Mouse (Mus musculus) embryo, embryonic 10.5 days (tissue): ENCODE measurements around the gene Aox3.
A peak's percentile ranks its signal among the peaks of the same experiment; 100 is the strongest.

Experiments used
- DNase-seq: peaks from one replicate; pipeline ENCODE4 v3.0.0-alpha.2; 2015; ENCODE audit warnings: low spot score

Aox3 gene

DNA sequence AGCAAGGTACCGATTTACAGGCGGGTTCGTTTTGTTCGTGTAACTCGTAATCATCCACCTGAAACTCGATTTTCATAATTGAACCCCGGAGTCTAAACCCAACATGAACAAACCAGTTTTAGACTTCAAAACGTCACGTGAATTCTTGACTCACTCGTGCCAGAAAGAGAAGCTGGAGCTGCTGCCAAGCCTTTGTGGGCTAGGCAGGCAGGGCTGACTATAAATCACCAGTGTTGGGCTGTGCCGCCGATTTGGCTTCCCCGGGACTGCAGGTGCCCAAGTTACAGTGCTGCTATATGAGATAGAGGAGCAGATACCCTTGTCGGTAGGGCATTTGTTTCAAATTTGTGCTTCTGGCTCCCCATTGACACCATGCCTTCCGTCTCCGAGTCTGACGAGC, 97.3 kb downstream of the Aox3 start, which contains the start of gene Aox4:
Aox4 (plus strand) TSS at position 195 of the 400 bp plus-strand sequence.
- DNase-seq, result no peak

DNA sequence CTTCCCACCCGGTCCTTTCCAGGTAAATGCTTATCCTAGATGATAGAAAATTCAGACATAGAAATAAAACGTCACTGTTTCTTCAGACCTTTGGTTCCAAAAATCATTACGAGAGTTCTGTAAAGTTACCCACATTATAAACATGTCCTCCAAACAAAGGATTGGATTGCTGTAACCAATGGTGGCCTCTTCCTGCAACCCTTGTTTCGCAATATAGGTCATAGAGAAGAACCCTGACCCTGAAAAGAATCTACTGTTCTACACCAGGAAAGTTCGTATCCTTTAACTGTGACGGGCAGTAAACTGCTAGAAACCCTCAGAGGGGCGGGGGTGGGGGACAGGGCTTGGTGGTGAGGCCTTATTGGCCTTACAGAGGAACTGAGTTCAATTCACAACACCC, 99.9 kb downstream of the Aox3 start:
- no peak for DNase-seq

DNA sequence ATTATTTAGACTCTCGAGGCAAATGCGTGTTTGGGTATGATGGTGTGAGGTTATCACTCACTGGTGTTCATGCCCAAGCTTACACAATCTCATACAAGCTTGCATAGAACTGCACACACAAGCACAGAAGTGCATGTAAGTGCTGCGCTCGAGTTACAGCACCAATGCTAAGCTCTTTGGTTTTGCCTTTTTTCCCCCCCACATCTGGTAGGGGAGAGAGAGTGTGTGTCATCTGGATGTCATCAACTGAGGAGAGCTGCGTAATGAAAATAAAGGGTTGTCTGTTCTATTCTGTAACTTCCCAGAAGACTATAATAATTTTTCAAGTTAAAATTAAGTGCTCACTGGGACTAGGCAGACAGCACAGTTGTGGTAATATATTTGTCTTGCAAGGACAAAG, 100.9 kb downstream of the Aox3 start:
- DNase-seq, result peak; percentile 42

DNA sequence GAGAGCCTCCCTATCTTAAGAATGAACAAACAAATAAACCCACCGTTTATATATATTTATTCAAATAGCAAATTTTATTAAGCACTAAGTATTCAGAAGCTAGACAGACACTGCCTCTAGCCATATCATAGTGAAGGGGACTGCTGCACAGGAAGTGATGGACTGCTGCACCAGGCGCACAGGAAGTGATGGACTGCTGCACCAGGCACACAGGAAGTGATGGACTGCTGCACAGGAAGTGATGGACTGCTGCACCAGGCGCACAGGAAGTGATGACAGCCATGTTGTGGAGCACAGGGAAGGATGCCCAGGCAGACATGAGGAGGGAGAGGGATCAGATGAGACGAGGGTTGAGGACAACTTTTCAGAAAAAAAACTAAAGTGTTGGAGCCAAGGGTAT, 102.4 kb downstream of the Aox3 start:
- no peak for DNase-seq

DNA sequence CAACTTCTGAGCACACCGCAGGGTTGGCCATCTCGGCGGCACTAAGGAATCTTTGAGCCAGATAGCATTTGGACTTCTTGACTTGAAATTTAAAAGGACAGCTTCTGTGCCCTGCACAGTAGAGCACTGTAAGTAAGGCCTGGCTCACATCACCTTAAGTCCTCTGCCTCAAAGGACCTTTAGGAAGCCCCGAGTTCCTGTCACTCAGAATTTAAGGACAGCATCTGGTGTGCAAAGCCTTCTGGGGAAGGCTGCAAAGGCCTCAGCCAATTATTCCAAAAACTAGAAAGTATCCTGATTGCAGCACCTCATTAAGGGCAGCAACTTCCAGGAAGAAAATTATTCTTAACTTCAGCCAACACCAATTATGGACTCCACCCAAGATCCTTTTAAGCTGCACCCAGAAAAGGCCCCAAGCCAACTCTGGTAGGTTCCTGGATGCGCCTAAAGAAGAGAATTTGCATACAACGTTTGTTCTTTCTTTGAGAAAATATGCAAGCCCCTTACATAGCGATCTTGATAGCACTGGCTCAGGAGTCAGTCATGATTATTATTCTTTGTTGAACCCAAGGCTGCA, 103.1 kb downstream of the Aox3 start:
- DNase-seq, result no peak

DNA sequence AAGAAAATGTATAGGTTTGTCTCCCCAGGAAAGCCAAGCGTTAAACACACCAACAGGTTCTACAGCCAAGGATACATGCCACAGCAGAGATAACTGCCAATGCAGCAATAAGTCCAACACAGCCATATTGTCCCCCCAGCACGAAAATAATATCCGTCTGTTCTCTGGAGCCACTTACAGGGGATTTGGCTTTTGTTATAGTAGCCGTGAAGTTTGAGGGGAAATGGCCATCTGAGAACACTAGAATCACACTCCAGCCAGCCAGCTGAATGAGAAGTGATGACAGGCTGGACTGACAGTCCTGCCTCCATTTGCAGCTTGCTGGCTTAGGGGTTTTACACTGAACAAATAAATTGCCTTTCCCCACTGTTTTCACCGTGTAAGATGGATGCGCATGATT, 108.1 kb downstream of the Aox3 start:
- no peak for DNase-seq

DNA sequence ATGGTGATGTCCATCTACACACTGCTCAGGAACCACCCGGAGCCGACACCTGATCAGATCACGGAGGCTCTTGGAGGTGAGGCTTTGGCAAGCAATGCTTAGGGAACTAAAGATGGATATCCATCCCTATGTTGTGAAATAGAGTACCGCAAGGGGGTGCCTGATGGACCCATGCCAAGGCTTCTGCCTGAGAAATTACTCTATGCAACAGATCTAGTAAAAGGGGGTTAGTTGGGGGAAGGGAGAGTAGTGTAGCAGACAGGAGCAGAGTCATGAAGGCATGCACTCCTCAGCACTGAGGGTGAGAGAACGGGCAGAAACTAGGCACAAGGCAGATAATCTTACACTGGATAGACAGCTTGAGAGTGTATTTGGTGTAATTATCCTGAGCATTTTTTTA, 108.9 kb downstream of the Aox3 start:
- DNase-seq, result no peak

DNA sequence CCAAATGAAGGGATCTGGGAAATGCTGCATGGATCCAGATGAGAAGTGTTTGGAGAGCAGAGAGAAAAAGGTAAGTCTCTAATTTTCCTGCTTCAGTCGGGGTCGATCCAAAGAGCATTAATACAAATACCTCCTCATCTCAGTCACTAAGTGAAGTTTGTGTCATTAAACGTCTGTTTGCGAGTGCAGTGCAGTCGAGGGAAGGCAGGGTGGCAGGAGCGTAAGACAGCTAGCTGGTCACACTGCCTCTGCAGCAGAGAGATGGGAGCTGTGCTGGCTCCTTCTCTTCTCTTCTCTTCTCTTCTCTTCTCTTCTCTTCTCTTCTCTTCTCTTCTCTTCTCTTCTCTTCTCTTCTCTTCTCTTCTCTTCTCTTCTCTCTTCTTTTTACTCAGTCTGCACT, 115.2 kb downstream of the Aox3 start:
- DNase-seq, result no peak

DNA sequence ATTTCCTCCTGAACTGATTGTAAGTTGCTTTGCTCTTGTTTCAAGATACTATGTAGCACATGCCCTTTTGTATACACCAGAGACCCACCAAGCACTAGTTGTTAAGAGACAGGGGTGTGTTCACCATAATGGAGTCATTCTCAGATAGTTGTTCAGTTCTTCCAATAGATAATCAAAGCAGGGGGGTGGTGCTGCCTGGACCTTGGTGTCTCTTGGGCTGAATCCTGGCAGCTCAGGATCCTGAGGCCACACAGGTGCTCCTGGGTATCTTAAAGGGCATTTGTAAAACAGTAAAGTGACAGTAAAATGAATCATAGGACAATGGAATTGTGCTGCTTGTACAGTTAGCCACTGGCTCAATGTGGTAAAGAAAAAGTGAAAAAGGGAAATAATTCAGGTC, 116.0 kb downstream of the Aox3 start:
- no peak for DNase-seq

DNA sequence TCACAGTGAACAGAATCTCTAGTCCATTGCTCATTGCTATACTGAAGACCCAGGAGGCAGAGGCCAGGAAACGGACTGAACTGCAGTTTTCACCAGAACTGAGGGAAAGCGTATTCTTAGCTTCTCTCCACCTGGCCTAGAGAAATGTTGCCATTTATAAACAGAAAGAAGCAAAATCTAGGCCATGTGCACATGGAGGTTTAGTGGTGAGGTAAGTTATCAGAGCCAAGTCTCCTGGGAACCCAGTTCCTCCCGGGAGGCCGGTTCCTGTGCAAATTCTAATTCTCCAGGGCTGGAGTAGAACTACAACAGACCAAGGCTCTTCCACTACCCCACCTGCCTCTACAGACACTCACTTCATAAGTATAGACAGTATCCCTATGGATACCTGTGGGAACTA, 116.8 kb downstream of the Aox3 start:
- no peak for DNase-seq

DNA sequence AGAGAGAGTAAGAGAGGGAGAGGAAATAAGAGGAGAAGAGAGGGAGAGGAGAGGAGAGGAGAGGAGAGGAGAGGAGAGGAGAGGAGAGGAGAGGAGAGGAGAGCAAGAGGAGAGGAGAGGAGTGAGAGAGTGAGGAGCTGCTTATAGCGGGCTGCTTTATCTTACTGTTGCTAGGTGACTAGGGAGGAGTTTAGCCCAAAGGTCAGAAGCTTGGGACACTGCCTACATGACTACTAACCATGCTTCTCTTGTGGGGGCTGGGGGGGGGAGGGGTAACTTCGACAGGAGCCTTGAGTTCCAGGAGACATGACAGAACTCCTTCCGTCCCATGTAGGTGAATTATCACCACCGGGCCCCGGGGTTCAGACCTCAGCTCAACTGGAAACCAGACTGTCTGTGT, 117.6 kb downstream of the Aox3 start:
- peak; percentile 26 for DNase-seq

DNA sequence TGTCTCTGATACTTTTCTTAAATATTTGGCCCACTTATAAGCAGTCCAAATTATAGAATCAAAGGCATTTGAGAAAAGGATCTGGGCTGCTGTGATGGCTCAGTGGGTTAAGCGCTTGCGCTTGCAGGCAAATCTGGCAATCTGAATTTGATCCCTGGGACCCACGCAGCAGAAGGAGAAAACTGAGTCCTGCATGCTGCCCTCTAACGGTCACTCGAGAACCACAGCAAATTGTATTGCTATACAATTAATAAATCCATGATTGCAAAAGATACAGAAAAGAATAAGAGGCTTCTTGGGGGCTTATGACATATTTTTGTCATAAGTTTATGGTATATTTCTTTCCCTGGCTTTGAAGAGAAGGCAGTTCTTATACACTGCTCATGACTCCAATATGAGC, 122.5 kb downstream of the Aox3 start:
- no peak for DNase-seq

DNA sequence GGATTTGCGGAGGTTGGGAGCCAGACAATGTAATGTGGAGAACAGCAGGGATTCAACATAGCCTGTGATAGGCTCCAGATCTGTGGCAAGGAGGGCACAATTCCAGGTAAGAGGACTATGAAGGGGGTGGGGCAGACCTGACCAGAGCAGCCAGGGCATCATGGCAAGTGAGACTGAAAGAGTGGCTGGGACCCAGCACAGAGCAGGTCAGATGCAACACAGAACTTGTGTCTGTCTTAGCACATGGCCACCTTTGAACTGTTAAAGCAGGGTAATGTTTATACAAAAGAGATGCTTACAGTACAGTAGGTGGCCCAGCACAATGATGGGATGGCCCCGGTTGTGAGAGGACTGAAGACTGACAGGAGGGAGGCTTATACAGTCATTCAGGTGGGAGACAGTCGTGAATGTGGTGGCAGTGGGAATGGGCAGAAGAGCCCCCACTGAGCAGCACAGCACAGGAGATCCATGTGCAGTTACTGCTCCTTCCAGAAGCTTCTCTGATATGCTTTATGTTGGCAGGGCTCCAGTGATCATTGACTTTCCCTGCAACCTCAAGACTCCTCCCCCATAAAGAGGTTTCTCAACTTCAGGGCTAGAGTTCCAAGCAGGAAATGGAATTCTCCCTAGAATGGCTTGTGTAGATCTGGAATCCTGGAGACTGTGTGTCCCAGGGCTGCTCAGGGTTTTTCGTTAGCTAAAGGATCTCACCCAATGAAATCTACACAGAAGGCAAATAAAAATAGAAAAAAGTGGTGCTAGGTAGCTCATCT, 124.8 kb downstream of the Aox3 start:
- DNase-seq, result no peak

DNA sequence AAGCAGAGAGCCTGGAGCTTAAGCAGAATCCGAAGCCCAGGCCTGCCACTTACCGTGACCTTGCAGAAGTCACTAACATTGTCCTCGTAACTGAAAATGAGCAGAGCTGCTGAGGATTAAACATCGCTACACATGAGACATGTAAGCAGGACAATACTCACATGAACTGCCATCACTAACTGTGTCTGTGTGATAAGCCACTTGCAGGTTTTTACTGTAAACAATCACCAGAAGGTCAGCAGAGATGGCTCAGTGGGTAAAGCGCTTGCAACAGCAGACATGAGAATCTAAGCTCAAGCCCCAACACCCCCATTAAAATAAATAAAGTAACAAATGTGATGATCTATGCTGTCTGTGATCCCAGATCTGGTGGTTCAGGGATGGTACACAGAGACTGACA, 125.5 kb downstream of the Aox3 start:
- DNase-seq, result no peak

DNA sequence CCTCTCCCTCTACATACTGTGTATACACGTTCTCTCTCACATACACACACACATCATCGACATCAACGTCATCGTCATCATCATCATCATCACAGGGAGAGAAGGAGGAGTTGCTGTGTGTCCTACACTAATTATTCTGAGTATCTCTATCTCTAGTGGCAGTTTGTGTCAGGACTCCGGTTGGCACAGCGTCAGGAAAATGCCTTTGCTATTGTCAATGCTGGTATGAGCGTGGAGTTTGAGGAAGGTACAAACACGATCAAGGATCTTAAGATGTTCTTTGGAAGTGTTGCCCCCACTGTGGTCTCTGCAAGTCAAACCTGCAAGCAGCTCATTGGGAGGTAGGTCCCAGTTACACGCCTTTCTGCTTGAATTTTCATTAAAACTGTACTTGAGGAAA, 126.0 kb downstream of the Aox3 start:
- no peak for DNase-seq

DNA sequence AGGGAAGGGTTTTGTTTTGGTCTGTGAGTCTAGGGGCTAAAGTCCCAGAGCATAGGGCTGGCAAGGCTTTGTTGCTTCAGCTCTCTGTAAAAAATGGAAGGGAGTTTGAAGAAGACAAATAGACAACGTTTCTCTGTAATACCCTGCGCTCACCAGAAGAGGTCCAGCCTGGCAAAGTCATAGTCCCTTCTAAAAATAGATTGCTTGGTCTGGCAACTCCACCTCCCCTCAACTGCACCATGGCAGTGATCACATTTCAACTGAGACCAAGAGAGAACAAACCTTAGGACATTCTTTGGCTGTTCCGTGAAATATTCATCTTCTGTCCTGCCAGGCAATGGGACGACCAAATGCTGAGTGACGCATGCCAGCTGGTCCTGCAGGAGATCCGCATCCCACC, 127.4 kb downstream of the Aox3 start:
- DNase-seq, result no peak

DNA sequence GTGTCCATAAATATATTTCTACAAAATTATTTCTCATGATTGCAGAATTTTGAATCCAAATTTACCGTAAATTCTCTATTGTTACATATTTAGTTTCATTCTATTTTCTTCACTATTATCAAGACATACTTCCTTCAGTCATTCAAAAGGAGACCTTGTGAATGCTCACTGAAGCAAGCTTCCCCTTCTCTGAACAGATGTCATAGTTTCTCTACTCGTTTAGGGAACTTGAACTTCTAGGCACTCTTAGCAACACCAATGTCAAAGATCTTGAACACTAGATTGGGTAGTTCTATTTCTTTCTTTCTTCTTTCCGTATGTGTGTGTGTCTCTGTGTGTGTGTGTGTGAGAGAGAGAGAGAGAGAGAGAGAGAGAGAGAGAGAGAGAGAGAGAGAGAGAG, 131.6 kb downstream of the Aox3 start:
- DNase-seq, result no peak

DNA sequence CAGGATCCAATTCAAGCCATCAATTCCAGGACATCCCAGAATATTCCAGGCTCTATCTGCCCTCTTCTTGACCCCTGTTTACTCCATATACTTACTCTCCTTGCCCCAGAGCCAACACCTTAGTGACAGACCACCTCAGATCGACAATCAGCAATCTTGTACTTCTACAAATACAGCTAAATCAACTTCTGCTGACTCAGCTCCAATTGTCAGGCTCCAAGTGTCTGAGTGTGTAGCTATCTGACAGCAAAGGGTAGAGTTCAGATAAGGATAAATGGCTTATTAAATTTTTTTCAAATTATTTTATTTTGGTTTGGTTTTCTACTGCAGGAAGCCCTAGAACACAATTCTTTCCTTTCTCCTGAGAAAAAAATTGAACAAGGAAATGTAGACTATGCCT, 135.6 kb downstream of the Aox3 start:
- no peak for DNase-seq
